Mouse (Mus musculus) layer of hippocampus, adult 18-20 months (tissue): ENCODE measurements around the gene Ccr5. TPM values are rescaled to one million over a fixed set of nuclear protein-coding genes. Genes with fewer than 3 reads are reported as not detected.

Experiments used
- DNase-seq, 2 experiments: peaks; one replicate each; pipeline ENCODE4 v3.0.0; 2022; ENCODE audit warnings: low spot score in 2 of 2
- total RNA-seq, 2 experiments: library from RNA; stranded (reverse); gene quantifications; 2 replicates each; pipeline ENCODE4 v1.2.3; 2021

The Ccr5 gene
- total RNA-seq, 2 experiments from 2014 or later = 5.5 to 6.2 TPM

- no peak for DNase-seq
Observed at GRCm38 (mm10) chr9:124138055-124138775, 16.9 kb downstream of the Ccr5 start.

- DNase-seq = no peak
Observed at GRCm38 (mm10) chr9:124143678-124144077, 22.3 kb downstream of the Ccr5 start.

- DNase-seq = no peak
Observed at GRCm38 (mm10) chr9:124146307-124146706, 25.0 kb downstream of the Ccr5 start.

Other genes starting within 250 kb of the Ccr5 start
- gene Ccr1, start 152.9 kb upstream of the Ccr5 start, total RNA-seq = under 1 TPM in 1 of 2 experiments, not detected in 1; 0.10 TPM
- not detected for gene Ccr1l1, start 143.1 kb upstream of the Ccr5 start, total RNA-seq
- gene Ccr3, start 99.6 kb upstream of the Ccr5 start, total RNA-seq = not detected
- gene Ccr2, start 19.6 kb upstream of the Ccr5 start, total RNA-seq = under 1 TPM in 1 of 2 experiments, not detected in 1; 0.12 TPM
- gene 2010315B03Rik, start 191.2 kb downstream of the Ccr5 start, total RNA-seq = 10 to 100 TPM; 18.2 to 18.3 TPM